In genomic region chr4:106907701-106908425, GRCm38 (mm10) we compare ENCODE assay signal across 8 mouse cellular contexts. TPM values are rescaled to one million over a fixed set of nuclear protein-coding genes. Genes with fewer than 3 reads are reported as not detected.
DNase-seq lines count a peak whose midpoint lies in the region; ATAC-seq lines count a peak whose summit lies in the region.

No protein-coding gene starts in this region.

- DNase-seq in forebrain, embryonic 10.5 days (ENCODE audit: extremely low spot score, low spot score) = peak; percentile 45
- no peak for DNase-seq in forebrain, embryonic 14.5 days (ENCODE audit: low spot score)
- DNase-seq in forelimb bud, embryonic 11.5 days (ENCODE audit: low read depth, low spot score) = peak; percentile 54
- peak; percentile 50 for DNase-seq in hindbrain, embryonic 11.5 days (ENCODE audit: low spot score)
- peak; percentile 56 for DNase-seq in liver
- DNase-seq in naive thymus-derived CD4-positive, alpha-beta T cell, adult 2 months (ENCODE audit: low read depth) = peak; percentile 48
- DNase-seq in frontal cortex, postnatal 25 days (ENCODE audit: low spot score in 2 of 2) = no peak
- DNase-seq in cerebellum, postnatal 14 days = no peak

- no peaks in the 10 kb centered on the region for H3K9me3 ChIP-seq in forebrain, embryonic 10.5 days
- no peaks in the 10 kb centered on the region for H3K9me3 ChIP-seq in forebrain, embryonic 14.5 days (replicated peaks; ENCODE audit: control insufficient read depth, low read length)
- no peaks in the 10 kb centered on the region for H3K9me3 ChIP-seq in hindbrain, embryonic 11.5 days (ENCODE audit: control insufficient read depth, low read length)

- 7% methylated on average over 17 of the region's 17 CpGs for WGBS in forebrain, embryonic 10.5 days
- whole genome bisulfite sequencing in forebrain, embryonic 14.5 days = 20% methylated on average over 17 of the region's 17 CpGs
- 11% methylated on average over 17 of the region's 17 CpGs for WGBS in hindbrain, embryonic 11.5 days

- peak overlapping the region; percentile 15 for H3K4me3 ChIP-seq in forebrain, embryonic 10.5 days
- H3K4me3 ChIP-seq in forebrain, embryonic 14.5 days (ENCODE audit: low read depth, low read length) = no peak overlapping the region
- no peak overlapping the region for H3K4me3 ChIP-seq in hindbrain, embryonic 11.5 days (ENCODE audit: low read depth, low read length)

- no peak for ATAC-seq in forebrain, embryonic 14.5 days
- ATAC-seq in hindbrain, embryonic 11.5 days (ENCODE audit: low FRiP score) = no peak

- H3K4me1 ChIP-seq in forebrain, embryonic 10.5 days = peaks cover 56% of the 10 kb centered on the region
- peaks cover 13% of the 10 kb centered on the region for H3K4me1 ChIP-seq in forebrain, embryonic 14.5 days (ENCODE audit: control insufficient read depth, insufficient read depth, low read length)
- H3K4me1 ChIP-seq in hindbrain, embryonic 11.5 days (replicated peaks; ENCODE audit: control insufficient read depth, insufficient read depth, low read length) = peaks cover 15% of the 10 kb centered on the region

- H3K4me2 ChIP-seq in forebrain, embryonic 14.5 days (ENCODE audit: low read length) = no peak overlapping the region
- peak overlapping the region; percentile 13; the same call in 1 of the 2 replicates for H3K4me2 ChIP-seq in hindbrain, embryonic 11.5 days (replicated peaks; ENCODE audit: low read depth, low read length)

- peak overlapping the region; percentile 100 for H3K27ac ChIP-seq in forebrain, embryonic 10.5 days
- H3K27ac ChIP-seq in forebrain, embryonic 14.5 days (ENCODE audit: low read depth, low read length) = no peak overlapping the region
- H3K27ac ChIP-seq in hindbrain, embryonic 11.5 days (ENCODE audit: low read depth, low read length) = peak overlapping the region; percentile 12

- H3K27me3 ChIP-seq in forebrain, embryonic 10.5 days (ENCODE audit: poor library complexity, severe bottlenecking) = no peaks in the 10 kb centered on the region
- no peaks in the 10 kb centered on the region for H3K27me3 ChIP-seq in forebrain, embryonic 14.5 days (replicated peaks; ENCODE audit: control insufficient read depth, insufficient read depth, low read length)
- no peaks in the 10 kb centered on the region for H3K27me3 ChIP-seq in hindbrain, embryonic 11.5 days (ENCODE audit: control insufficient read depth, insufficient read depth, low read length)

- H3K36me3 ChIP-seq in forebrain, embryonic 10.5 days (replicated peaks) = 0 out of 2 replicates have a peak, but pooled peaks cover 2% of the 10 kb centered on the region
- no peaks in the 10 kb centered on the region for H3K36me3 ChIP-seq in forebrain, embryonic 14.5 days (ENCODE audit: control insufficient read depth, insufficient read depth, low read length)
- H3K36me3 ChIP-seq in hindbrain, embryonic 11.5 days (ENCODE audit: control insufficient read depth, insufficient read depth, low read length) = no peaks in the 10 kb centered on the region

- no peak overlapping the region for H3K9ac ChIP-seq in forebrain, embryonic 14.5 days (ENCODE audit: low read length)
- 0 out of 2 replicates have a peak overlapping the region, but pooled peaks have one; percentile 32 for H3K9ac ChIP-seq in hindbrain, embryonic 11.5 days (ENCODE audit: low read depth, low read length)

RNA-seq across cellular contexts. Expression of gene Ssbp3, which starts 2.6 kb away (rescaled TPM):
- polyA plus RNA-seq in forebrain, embryonic 10.5 days (2016; fragmentation: Nextera tagmentation; extraction: Ambion mirVana) = 128 and 134 TPM in 2 replicates
- 118 and 127 TPM in 2 replicates for polyA plus RNA-seq in forebrain, embryonic 14.5 days (2014; fragmentation: Nextera tagmentation; extraction: Ambion mirVana)
- polyA plus RNA-seq in hindbrain, embryonic 11.5 days (2014; fragmentation: Nextera tagmentation; extraction: Ambion mirVana) = 141 and 159 TPM in 2 replicates

Comparison
In these comparisons a context has a peak if more than half of its experiments do, and no peak if none do; other contexts are left out.
1. DNase-seq: peak in forebrain, embryonic 10.5 days (single experiment), forelimb bud, embryonic 11.5 days (single experiment), hindbrain, embryonic 11.5 days (single experiment), liver (single experiment) and naive thymus-derived CD4-positive, alpha-beta T cell, adult 2 months (single experiment); none in forebrain, embryonic 14.5 days (single experiment), frontal cortex, postnatal 25 days (0 of 2) and cerebellum, postnatal 14 days (0 of 2).